Mouse (Mus musculus): ENCODE measurements at regions not wholly inside any gene's neighbourhood (a gene's known extent, or its start where the extent isn't known, plus 50 kb on each side); places are given as distances from the start of the nearest gene placed in this dataset.
"Not testable (repeated sequence)": the region's sequence is repeated elsewhere in the genome, so short reads cannot be mapped to it uniquely, and the experiment has no call there.

DNA sequence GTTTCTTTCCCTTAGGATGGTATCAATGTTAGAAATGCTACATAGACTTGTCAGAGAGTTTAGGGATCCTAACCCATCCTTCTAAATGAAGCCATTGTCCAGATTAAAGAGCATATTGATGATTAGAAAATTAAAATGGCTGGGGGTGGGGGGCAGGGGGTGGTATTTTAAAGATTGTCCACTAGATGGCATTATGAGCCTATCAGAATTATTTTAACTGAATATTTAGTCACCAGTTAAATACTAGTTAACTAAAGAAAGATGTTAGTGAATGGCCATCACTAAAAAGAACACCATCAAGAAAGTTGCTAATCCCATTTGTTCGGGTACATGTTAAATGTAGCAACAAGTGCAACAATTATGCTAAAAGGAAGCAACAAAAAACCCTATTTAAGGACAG lies 1909.6 kb upstream of the 5930422O12Rik start:
- DNase-seq (ENCODE audit: low spot score in 2 of 2) = no peak

DNA sequence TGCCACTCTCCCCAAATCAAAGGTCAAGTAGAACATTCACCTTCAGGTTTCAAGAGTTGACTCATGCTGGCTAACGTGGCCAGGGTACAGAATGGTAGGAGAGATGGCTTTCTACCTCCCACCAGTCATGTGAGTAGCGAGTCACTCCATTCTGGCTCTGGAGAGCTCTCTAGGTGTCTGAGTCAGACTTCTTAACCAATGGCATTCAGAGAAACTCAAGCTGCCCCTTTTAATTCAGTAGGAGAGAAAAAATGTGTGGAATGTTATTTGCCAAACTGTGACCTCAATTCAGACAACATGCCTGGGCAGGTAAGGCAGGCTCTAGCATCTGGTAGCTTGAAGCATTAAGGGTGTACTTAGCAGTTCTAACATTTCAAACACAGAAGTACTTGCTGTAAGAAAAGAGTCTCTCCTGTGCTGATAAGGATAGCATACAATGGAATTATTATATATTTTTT lies 1907.5 kb upstream of the 5930422O12Rik start:
- no peak for DNase-seq (ENCODE audit: low spot score in 2 of 2)

DNA sequence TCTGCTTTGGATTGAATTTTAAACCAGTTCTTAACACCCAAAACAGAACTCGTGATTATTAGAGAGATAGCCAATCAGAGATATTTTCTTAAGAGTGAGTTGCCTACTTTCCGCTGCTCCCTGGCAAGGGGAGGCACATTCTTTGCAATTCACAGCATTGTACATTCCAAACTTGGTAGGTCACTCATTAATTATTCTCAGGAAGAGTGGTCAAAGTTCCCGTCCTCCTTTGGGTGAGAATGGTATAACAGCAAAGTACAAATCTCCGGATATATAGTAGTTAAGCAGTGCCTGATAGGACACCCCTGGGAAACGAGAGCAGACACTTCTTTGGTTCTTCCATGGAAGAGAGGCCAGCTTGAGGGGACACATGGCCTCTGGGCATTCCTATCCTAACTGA lies 1903.4 kb upstream of the 5930422O12Rik start:
- DNase-seq (ENCODE audit: low spot score in 2 of 2) = no peak

DNA sequence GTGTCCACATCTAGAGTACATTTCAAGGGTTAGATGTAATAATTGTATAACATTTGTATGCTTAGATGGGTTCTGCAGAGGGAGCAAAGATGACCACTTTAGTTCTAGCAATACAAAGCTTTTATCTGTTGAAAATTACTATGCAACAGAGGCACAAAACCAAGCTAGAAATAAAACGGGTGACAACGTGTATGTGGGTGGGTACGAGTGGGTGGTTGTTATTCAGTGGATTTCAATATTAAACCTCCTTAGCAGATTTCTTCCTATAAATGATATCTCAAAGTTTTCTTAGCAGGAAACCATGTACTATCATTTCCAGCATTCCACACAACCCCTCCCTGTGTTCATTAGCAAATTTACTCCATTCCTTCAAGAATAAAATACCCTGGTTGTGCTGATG lies 1889.3 kb upstream of the 5930422O12Rik start:
- DNase-seq (ENCODE audit: low spot score in 2 of 2) = peak; percentile 6 to 53

DNA sequence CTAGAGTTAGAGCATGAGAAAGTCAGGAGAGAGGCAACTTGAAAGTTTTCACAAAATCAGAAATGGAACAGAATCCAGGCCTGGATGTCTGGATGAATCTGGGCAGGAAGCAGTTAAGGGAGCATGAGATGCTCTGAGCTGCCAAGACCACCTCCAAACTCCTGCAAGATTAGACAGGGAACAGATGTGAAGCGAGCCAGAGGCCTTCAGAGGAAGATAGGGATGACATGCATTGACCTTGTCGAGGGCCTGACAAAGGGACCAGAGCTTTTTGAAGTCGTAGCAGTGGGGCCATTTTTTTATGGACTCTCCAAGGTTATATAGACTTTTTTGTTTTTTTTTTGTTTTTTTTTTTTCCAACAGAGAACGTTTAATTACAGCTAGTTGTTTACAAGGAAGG lies 1886.9 kb upstream of the 5930422O12Rik start:
- no peak for DNase-seq (ENCODE audit: low spot score in 2 of 2)

DNA sequence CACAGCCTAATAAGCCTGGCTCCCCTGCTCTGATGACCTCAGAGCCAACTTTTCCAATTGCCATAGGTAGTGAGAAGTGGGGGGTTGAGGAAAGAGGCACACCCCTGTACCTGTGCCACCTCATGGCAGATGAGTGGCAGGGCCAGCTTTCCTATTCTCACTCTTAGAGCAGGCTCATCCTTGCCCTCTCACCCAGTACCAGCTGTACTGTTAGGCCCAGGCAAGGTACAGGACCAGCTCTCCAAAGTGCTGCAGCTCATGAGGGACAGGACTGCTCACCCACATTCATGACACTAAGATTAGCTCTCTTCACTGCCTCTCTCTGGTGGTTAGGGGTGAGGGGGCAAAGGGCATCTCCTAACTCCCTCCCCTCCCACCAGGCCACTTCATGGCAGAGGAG lies 1854.4 kb upstream of the 5930422O12Rik start:
- no peak for DNase-seq (ENCODE audit: low spot score in 2 of 2)

DNA sequence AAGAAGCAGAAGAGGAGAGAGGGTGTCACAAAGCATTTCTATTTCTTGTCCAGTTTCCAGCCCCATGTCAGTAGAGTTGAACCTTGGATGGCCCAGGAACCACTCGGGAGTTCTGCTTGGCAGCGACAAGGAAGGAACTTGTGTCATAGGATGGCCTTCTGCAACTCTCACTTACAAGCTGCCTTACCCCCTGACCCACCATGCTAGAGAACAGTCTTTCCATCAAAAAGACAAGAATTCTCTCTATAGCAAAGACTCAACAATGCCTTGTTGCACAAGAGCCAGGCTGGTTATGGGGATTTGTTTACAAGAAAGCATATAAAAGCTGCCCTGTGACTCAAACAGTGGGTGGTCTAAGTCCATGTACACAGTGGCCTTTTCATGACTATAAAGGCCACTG lies 1852.4 kb upstream of the 5930422O12Rik start:
- no peak for DNase-seq (ENCODE audit: low spot score in 2 of 2)

DNA sequence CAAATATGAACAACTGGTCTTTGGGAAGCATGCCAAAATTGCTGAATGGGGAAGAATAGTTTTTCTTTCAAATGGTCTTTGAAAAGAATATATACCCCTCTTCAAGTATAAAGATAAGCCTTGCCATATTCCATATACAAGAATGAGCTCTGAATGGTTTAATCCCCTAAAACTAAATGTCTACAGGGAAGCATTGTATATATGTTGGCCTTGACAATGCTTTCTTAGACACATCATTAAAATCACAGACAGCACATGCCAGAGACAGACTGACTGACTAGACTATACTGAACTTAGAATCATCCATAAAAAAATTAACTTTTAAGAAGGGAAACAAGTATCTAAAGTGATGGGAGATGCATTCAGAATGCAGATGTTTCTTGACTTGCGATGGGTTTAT lies 1843.8 kb upstream of the 5930422O12Rik start:
- no peak for DNase-seq (ENCODE audit: low spot score in 2 of 2)

DNA sequence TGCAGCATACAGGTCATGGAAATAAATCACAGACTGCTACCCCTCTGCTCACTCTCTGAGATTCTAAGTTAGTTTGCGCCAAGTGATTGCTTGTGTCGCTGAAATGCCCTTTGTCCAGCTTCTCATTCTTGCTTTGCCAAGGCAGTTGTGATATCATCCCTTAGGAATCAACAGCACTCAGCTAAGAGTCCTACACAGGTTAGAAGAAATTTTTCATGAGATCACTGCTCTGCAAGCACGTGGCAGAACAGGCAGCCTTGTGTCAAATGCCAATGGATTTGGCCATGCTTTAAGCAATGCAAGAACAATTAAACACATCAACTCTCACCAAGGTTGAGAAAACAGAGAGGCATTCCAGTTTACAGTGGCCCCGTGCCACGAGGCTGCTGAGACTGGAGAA lies 1829.0 kb upstream of the 5930422O12Rik start:
- DNase-seq (ENCODE audit: low spot score in 2 of 2) = no peak

DNA sequence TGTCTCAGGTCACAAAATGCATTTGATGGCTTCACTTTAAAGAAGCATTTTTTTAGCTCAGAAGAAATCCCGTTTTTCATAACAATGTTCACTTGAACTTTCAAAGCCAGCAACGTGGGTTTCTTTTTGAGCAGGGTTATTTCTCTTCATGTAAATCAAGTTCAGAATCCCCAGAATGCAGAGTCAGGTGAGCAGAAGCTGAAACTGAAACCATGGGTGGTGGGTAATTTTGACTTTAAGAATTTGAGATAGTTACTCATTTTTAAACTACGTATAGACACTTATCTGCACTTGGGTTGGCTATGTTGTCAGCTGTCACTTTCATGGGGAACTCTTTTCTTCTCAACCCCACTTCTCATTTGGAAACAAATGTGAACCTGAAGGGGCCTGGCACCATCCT lies 1827.5 kb upstream of the 5930422O12Rik start:
- DNase-seq (ENCODE audit: low spot score in 2 of 2) = no peak

DNA sequence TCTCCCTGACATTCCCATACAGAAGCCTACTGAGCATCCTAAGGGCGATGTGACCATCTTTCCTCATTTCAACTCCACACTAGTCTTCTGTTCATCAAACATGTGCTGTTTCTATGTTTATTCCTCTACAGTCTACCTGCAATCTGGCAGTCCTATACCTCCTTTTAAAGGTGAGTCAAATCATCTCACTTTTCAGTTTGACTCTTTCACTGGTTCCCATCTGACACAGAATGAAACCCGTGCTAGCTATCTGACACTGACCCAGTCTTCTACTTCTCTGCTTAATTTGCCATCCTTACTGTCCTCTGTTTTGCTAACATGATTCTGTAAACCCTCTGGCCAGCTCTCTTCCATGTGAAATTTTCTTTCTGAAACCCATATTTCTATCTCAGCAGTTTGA lies 1812.0 kb upstream of the 5930422O12Rik start:
- no peak for DNase-seq (ENCODE audit: low spot score in 2 of 2)

DNA sequence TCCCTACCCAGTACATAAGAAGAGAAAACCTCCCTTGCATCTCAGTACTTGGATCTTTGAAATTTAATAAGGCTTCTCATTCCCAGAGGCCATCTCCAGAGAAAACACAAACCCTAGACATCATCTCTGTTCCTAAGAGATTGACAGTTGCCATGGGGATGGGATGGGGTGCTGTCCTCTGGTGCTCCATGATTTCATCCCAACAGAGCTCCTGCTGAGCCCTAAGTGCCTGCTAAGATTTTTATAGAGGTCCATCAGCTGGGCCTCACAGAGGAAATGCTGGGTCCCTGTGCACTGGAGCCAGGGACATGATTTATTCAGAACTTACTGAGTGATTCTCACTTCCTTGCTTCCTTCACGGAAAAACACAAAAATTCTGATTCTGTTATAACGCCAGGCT lies 1800.8 kb upstream of the 5930422O12Rik start:
- DNase-seq (ENCODE audit: low spot score in 2 of 2) = no peak

DNA sequence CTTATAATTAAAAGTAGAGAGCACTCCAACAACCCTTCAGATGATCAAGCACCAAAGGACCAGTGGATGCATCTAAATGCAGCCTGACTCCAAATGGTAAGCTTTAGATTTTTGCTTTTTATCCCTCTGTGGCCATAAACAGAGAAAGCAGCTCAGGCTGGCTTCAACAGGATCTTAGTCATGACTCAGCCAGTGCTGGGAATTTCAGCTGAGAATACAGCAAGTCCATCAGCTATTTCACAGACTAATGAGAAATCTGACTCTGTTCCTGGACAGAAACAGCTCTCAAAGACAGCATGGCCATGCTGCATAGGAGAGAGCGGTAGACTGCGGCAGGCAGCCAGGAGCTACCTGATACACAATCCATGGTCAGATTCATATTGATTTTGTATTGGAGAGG lies 1800.4 kb upstream of the 5930422O12Rik start:
- DNase-seq (ENCODE audit: low spot score in 2 of 2) = peak in 1 of 2 experiments; percentile 2

DNA sequence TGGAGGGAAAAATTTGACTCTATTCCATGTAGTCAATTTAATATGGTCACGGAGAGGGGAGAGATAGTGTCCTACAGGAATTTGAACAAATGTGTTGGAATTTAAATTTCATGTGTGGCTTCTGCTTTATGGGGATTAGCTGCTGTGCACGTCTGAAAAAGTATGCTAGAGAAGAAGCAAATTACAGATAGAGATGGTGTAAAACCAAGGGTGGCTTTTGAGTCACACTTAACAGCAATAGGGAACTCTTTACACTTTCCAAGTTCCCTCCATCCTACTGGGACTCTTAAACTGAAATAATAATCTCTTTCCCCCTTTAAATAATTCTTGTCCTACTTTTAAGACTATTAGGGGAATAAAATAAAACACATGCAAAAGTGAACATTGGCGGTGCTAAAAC lies 1790.1 kb upstream of the 5930422O12Rik start:
- no peak for DNase-seq (ENCODE audit: low spot score in 2 of 2)

DNA sequence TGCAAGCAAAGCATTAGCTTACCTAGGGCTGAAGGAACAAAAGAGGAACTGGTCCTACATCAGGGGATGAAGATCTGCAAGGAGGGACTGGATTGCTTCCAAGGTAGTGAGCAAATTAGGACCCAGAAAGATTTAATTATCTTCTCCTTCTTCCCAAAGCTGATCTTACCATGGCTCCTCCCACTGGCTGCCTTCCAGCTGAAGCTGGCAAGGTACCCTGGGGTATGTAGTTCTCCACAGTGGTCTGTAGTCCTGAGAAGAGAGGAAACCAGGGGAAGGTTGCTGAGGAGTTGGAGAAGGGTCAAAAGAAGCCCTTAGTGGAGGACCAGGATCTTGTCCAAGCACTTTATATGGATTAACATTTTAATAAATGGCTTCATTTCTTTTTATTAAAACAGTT lies 1764.8 kb upstream of the 5930422O12Rik start:
- DNase-seq (ENCODE audit: low spot score in 2 of 2) = no peak

DNA sequence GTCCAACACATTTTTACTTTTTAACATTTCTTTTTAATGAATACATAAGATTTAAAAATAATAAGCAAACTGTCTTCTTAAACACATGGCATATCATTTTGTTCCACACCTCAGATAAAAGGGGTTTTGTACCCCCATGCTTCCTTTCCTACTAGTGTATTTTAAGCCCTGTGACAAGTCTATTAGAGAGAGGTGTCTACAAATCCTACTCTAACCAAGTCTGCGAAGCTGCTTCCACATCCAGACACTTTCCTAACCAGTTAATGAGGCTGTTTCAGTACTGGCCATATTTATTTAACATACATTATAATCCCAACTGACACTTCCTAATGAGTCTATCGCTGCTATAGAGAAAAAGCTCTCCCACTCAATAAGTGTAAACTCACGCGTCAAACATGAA lies 1763.0 kb upstream of the 5930422O12Rik start:
- DNase-seq (ENCODE audit: low spot score in 2 of 2) = no peak

DNA sequence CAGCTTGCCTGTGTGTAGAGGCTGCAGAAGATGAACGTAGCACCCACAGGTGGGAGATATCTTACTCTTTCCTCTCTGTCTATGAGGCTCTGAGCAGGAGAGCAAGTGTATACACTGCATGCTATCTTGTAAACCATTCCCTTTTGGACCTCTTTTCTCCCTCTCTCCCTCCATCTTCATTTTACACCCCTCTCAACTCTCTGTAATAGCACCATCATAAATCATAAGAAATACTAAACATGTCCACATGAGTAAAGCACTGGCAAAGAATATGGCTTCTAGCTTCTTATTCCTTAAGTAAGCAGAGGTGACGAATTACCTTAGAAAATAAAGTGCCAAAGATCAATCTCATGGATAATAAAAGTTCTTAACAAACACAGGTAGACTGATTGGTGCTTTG lies 1724.3 kb upstream of the 5930422O12Rik start:
- no peak for DNase-seq (ENCODE audit: low spot score in 2 of 2)

DNA sequence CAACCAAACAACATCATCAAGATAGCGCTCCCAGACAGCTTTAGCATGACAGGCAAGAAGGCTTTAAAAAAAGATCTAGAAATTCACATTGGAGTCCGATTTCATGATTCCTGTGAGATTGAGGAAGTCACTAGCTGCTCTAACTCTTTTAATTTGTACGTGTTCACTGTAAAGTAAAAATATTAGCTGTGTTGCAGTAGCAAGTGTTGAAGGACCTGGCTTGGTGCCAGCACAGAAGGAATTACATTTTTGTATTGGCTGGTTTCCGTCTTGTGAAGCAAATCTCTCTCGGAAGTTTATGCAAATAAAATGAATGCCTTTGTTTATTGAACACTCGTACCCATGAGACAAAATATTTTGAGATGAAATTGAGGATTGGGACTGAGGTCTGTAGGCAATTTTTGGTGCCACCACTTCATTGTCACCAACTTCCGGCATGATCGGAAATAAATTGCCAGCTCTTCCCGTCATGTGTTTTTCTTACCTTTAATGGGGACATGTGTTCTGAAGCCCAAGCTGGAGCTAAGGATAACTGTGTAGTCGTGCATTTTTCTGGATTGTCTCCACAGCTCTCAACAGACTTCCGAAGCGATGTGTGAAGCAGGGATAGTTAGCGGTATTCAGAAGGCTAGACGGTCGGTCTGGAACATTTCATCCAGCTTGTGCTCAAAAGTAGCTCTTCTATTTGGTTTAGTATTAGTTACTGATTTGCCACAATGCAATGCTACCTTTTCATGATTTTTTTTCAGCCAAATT lies 1715.0 kb upstream of the 5930422O12Rik start:
- DNase-seq (ENCODE audit: low spot score in 2 of 2) = peak; percentile 6 to 32

DNA sequence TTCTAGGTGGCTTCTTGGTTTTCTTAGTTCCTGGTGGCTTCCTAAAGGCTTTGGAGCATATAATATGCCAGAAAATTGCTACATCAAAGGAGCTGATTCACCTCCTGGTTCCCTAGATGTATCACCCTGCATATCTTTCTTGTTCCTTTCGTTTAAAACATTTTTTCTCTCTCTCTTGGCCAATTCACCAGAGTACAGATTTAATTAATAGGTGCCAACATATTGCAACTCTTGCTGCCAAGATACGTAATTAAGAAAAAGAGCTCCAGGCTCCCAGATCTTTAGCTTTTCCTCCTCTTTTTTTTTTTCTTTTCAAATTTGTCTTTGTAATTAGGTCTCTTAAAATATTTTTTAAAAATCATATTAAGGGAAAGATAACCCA lies 1714.4 kb upstream of the 5930422O12Rik start:
- peak in 1 of 2 experiments; percentile 6 for DNase-seq (ENCODE audit: low spot score in 2 of 2)

DNA sequence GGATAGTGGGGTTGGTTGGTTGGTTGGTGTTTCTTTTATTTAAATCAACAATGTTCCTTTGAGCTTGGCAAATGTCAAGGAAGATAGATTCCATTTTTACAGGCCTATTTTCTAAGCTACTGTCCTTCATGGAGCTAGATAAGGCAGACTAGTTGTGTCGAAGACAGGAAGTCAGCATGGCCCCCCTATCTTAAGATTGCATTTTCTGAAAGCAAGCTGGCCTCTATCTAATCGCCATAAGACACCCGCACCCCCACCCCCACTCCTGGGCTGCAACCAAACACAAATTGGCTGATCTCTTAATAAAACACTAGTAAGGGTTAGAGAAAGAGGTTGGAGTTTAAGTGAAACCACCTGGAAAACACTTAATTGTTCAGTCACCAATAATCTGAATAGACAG lies 1708.5 kb upstream of the 5930422O12Rik start:
- no peak for DNase-seq (ENCODE audit: low spot score in 2 of 2)

DNA sequence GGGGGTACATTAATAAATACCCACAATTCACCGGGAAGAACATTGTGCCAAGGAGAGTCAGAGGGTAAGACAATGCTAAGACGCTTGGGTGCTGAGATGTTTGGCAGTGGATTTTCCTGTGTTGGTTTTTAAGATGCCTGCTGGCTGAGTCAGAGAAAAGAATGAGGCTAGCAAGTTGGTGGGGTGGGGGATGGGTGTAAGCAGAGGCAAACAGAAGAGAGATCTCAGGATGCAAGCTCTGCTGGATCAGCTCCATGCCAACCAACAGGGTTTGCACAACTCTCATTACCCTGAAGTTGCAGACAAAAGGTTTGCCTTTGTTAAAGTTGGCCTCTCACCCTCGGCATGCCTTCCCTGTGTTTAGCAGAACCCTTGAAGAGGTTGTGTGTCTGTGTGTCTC lies 1707.9 kb upstream of the 5930422O12Rik start:
- no peak for DNase-seq (ENCODE audit: low spot score in 2 of 2)

DNA sequence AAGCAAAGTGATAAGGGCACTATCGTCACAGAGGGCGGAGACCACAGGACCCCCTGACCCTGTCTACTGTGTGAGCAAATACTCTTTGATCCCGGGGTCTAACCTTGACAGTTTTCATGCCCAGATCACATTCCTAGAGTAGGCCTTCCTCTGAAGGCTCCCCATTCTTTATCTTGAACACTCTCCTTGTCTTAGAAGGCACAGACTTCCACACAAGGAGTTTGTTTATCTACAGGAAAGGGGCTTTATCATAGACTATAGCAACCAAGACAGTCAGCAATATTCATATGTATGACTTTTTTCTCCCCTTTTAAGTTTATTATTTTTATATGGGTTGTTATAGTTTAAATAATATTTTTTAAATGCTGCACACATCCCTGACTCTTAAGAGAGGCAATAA lies 1703.1 kb upstream of the 5930422O12Rik start:
- no peak for DNase-seq (ENCODE audit: low spot score in 2 of 2)

DNA sequence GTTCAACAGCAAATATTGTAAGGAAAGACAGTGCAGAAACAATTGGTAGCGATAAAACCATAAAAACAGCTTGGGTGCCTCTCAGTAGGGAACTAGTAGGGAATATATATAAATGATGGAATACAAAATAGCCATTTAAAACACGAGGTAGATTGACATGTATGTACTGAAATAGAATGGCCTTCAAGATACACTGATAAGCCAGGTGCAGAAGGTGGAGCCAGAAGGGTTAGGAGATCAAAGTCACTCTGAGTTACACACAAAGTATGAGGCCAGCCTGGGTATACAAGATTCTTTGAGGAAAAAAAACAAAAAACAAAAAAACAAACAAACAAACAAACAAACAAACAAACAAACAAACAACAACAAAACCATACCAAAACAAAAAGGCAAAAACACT lies 1692.9 kb upstream of the 5930422O12Rik start:
- no peak for DNase-seq (ENCODE audit: low spot score in 2 of 2)

DNA sequence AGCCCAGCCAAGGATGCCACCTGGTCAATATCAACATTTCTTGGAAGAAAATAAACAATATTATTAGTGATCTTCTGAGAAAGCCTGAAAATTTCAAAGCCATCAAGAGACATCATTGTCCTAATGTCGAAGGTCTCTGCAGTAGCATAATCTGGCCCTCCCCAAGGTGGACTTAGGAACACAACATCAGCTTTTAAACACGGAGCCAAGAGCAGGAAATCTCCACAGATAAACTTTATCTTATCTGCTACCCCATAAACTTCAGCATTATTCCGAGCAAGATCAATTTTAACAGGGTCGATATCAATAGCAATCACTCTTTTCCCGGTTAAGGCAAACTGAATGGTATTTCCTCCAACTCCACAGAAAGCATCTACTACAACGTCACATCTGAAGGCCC lies 1691.2 kb upstream of the 5930422O12Rik start:
- not testable (repeated sequence) for DNase-seq (ENCODE audit: low spot score in 2 of 2)

All from layer of hippocampus, adult 18-20 months (tissue).